Mouse (Mus musculus) right cerebral cortex, postnatal 14 days (tissue): ENCODE measurements around the gene Aox1.

Experiments used
- DNase-seq: peaks from one replicate; pipeline ENCODE4 v3.0.0; 2022

Gene Aox1

DNA sequence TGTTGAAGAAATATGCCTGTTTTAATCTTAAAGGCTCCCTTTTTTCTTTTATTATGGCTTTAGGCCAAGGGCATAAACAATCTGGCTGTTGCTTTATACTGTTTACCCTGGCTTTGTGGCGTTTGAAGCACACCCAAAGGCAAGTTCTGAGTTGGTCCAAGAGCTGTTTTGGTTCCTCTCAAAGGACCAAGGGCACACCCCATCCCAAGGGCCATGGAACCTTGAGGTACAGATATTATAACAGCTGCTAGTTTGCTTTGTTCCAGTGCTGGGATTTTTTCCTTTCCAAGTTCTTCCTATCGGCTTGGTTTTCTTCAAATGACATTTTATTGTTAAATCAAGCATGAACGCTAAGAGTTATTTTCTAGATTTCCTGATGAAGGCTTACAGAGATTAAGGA, 35.9 kb downstream of the Aox1 start:
- no peak for DNase-seq

DNA sequence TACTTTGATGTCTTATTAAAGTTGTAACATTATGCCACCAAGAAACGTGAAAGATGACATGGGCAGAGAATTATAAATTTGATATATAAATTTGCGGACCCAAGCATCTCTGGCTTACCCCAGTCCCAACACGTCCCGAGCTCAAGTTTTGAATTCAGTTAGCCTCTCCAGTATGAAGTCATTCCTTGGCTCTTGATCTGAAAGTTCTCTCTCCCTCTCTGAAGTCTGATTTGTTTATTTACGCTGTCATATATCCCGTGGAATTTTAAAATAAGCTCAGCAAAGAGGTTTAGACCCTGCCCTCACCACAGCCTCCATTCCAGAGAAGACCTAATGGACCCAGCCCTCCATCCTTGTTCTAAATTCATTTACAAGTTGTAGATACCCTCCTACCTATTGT, 39.5 kb downstream of the Aox1 start:
- DNase-seq = no peak

DNA sequence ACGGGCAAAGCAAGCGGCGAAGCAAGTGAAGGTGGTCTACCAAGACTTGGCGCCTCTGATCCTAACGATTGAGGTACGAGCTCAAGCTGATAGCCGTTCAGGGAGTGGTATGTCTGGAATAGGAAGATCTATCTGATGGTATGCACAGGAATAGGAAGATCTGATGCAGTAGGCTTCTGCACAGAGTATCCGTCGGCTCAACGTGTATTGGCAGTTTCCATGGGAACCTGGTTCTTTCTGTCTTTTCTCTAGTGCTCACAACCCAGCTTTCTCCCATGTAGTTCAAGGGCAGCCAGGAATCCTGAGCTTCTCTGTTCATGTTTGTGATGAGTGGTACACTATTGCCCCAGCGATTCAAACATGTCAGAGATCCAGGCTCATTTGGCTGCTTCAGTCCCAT, 40.4 kb downstream of the Aox1 start:
- no peak for DNase-seq

DNA sequence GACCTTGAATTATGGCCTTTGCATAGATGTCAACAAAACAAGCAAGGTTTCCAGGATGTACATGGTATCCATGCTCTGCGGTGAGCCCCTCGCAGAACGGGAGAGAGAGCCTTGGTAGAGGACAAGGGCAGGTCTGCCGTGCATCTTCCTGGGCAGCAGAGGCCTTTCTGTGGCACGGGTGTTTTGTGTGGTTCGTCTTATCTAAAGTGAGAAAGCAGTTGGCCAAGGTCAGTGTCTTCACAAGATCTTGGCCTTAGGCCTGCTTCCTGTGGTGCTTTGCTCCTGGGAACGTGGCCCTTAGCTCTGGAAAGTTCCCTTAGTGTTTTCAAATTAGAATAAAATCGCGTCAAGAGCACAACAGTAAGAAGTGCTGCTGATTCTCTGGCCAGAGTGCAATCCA, 41.3 kb downstream of the Aox1 start:
- DNase-seq = no peak

DNA sequence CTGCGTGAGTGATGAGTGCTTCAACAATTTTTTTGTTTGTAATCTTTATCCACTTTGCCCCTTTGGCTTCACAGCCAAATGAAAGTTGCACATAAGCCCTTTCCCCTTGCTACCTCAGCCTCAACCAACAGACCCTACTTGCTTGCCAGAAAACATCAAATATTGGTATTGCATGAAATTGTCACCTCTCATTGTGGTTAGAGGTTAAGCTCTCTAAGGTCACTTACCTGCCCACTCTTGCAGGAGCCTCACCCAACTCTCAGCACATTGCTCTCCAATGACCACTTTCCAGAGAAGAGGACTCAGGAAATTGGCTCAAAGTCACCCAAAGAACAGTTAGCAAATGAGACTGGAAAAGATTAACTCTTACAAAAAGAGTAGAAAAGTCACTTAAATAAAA, 41.8 kb downstream of the Aox1 start:
- DNase-seq = no peak

DNA sequence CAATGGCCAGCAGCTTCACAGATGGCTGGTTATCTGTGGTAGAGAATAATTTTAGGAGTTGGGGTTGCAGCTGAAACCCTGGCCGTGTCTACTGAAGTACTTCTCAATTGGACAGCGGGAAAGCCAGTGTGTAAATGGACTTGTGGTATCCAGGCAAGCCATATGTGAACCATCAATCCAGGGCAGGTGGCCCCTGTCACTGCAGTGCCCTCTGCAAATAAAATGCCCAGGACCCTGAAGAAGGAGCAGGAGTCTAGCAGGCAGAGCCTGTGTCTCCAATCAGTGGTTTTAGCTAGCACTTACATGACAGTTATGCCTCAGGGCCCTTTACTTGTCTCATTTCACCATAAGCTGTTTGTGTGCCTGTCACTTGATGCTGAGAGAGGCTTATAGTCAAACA, 42.7 kb downstream of the Aox1 start:
- no peak for DNase-seq

DNA sequence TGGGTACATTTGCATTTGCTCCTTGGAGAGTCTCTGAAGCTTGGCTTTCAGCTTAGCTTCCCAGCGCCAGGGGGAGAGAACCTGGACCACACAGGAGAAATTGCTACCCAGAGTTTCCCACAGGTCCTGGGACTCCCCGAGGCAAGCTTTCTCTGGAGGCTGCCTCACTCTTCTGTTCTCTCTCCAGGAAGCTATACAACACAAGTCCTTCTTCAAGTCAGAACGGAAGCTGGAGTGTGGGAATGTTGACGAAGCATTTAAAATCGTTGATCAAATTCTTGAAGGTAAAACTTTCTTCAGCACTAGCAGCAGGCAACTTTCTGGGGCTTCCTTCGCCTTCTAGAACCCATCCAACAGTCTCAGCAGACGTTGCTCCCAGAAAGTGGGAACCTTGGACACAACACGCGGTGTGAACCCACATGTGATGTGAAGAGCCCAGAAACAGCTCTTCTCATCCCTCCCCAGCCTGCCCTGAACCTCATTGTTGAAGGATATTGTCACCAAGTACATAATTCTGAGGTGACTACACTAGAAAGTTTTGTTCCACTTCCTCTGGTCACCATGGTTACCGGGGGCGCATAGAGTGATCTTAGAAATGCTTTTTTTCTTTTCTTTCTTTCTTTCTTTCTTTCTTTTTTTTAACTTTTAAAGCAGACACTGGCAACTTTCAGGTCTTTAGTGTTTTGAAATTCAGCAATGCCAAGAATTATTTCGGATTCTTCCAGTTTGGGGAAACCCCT, 43.4 kb downstream of the Aox1 start:
- no peak for DNase-seq

DNA sequence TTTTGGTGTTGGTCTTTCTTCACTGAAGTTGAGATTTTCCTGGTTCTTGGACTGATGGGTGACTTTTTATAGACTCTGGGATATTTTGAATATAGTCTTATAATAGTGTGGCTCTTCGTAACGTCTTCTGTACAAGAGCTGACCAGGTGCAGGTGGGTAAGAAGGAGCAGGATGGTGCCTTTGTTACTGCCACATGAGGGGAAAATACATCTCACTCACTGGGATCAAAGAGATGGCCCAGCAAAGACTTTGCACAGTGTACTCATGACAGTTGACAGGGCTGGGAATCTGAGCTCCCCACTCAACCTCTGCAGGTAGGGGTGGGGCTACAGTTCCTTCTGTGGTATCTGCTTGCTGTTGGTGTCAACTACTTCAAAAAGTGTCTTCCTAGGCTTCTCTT, 44.5 kb downstream of the Aox1 start:
- DNase-seq = no peak

DNA sequence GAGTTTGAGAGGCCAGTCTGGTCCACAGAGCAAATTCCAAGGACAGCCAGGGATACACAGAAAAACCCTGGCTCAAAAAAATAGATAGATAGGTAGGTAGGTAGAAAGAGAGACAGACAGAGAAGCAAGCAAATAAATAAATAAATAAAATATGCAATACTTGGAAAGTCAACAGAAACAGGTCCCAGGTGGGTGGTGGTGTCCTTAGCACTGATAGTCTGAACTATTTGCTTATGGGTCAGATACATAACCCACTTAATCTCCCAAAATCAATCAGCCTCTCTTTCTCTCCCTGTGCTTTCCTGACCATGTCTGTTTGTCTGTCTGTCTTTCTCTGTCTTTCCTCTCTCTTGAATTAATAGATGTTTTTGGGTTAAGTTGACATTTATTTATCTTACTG, 48.2 kb downstream of the Aox1 start:
- DNase-seq = no peak

DNA sequence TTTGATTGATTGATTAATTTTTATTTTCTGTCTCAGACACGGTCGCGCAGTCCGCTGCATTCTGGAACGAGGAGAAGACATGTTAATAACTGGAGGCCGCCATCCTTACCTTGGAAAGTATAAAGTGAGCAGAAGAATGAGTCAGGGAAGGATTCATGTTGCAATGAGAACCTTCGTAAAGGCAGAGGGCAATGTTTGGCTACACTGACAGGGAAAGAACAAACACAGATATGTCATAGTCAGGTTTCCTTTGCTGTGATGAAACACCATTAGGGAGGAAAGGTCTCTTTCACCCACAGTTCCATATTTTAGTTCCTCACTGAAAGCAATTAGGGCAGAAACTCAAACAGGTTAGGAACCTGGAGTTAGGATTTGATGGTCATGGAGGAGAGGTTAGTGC, 48.7 kb downstream of the Aox1 start:
- DNase-seq = no peak

DNA sequence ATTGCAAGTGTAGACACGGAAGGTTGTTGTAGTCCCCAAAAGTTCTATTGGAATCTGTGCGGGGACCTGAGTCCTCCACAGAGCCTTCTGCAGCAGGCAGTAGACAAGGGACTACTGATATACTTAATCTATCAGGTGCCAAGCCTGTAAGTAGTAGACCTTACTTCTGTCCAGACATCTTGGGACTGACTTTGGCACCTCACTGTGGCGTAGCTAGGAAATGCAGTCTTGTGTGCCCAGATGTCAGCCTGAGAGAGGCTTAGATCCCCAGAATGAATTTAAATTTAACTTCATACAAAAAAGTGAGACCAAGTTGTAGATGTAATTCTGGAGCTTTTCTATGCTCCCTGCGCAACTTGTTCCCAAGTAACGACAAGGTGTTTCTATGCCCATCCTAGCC, 50.0 kb downstream of the Aox1 start:
- no peak for DNase-seq

DNA sequence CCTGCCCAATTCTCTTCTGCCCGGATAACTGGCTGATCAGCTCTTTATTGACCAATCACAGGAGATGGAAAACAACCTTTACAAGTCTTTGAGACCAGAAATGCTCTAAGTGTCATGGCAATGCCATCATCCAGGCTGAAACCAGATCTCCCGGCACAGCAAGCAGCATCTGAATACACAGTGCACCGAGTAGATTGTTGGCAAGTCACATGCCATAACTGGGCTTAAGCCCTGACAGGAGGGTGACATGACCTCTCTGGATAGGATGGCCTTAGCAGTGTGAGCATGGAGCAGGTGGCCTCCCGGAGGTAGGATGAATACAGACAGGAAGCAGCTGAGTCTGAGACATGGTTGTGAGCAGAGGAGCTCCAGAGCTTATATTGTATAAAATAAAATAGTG, 50.7 kb downstream of the Aox1 start:
- no peak for DNase-seq

DNA sequence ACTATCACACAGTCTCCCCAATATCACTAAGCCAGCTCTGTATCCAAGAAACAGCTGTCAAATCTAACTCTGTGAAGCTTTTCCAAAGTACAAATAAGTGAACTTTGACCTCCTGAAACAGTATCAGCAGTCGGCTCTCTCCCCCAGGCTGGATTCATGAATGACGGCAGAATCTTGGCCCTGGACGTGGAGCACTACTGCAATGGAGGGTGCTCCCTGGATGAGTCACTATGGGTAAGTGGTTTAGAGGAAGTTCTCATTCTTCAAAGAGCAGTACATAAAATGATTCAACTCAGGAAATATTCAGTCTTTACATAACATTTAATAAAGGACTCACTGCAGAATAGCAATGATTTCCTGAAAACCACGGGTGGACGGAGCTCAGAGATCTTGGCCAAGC, 51.6 kb downstream of the Aox1 start:
- DNase-seq = no peak

DNA sequence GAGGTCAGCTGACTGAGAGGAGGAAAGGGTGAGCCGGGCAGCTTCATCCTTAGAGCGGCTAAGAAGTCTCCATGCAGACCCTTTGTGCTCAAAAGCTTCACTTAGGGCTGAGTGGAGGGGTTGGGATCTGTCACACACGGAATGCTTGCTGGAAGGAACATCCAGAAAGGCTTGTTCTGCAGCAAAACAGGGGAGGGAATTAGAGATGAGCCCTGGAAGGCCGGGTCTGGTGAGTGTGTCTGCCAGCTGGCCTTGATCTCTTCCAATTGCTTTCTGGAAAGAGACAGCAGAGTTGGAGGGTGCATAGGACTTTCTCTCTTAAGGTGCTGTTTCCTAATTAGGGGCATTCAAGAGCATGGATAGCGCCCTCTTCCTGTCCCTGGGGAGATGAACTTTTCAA, 59.6 kb downstream of the Aox1 start:
- DNase-seq = no peak

DNA sequence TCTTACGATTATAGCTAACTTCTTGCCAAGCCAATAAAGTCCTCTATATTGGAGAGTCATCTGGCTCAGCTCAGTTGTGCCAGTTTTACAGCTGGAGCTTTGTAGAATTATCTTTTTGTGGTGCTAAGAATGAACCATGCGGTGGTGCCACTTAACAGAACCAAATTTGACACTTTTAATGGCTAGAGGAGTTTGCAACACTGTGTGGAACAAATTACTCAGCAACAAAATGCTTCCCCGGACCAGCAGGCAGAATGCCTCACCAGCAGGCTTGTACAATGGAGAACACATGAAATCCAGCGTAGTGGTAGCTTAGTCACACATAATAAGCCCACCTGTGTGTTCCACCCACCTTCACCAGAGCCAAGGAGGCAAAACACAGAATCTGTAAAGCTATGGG, 60.5 kb downstream of the Aox1 start:
- no peak for DNase-seq

DNA sequence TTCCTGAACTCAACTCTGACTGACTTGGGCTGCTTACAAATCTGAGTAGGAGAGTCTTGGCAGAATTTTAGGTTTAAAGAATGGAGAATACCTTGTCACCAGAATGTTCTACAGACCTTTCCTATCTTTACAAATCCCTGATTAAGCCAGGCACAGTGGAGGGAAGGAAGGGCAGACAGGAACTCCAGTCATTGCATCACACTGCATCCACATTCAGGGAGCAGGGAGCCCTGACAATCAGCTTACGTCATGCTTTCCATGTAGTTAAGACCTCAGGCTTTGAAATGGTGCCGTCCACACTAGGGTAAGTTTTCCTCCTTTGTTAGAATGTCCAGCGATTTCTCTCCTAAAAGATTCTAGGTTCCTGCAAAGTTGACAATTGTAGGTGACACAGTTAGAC, 61.5 kb downstream of the Aox1 start:
- no peak for DNase-seq

DNA sequence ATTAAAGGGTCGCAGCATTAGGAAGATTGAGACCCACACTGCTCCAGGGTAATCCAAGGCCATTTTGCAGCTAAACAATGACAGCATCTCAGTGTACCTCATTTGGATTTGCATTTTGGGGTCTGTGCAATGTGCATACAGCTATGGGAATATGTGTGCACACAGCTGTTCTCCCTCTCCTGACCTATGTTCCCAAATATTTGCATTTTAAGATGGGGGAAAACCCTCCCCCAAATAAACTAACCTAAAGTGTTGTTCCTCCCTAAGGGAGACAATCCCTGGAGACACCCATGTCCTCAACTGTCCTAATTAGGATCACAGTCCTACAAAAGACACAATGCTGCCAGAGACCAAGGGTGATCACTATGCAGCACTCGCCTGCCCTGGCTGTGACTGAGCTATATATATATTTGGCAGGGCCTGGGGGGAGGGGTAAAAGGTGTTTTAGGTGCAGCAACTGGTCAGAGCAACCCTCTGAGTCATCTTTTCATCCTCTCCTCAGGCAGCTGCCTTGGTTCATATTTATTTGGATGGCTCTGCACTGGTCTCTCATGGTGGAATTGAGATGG, 62.3 kb downstream of the Aox1 start:
- no peak for DNase-seq

DNA sequence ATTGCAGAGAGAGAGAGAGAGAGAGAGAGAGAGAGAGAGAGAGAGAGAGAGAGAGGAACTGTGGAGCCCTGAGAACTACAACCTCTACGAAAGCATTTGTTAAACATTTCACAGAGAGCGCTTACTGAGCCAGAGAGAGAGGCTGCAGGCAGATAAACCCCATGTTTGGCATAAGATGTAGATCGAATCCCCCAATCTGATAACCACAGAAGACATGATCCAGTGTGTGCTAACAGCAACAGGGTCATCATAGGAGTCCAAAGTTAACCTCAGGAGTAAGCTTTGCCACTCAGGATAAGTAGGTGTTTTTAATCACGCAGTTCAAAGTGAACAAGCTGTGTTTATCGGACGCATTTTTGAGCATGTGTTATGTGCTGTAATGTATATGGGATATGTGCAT, 67.6 kb downstream of the Aox1 start:
- DNase-seq = no peak

DNA sequence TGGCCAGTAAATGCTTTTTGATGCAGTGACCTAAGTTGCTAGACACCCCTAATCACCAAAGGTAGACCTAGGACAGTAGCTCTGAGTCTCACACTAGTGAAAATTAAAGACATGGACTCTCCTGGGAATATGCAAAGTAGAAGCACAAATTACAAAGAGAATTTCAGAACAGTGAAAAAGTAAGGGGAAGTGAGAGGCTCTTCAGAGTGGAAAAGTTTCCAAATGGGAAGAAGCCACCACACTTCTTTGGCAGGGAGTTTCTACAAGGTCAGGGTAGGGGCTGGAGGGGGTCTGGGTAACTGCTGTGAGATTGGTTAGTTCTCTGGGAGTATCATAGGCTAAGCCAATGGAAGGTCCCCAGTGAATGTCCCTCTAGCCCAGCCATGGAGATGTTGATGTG, 69.4 kb downstream of the Aox1 start:
- DNase-seq = no peak

DNA sequence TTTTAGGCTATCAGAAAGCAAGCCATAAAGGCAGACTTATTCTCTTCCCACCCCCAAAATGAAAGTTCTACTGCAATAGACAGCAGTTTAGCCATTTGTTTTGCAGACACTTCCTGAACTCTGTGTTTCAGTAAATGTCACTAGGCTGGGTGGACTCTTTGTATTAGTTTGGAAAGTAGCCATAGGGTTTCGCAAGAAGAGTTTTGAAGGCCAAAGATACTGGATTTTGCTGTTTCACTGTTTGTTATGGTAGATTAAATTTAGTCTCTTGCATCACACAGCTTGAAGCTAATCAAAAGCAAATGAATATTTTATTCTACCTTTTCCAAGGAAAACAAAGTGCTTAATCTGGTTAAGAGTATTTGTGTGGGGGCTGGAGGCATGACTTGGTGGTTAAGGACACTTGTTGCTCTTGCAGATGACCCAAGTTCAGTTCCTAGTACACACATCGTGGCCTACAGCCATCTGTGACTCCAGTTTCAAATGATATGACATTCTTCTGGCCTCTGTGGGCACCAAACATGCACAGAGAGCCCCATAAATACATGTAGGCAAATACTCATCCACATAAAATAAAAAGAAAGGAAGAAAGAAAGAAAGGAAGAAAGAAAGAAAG, 71.9 kb downstream of the Aox1 start:
- no peak for DNase-seq

DNA sequence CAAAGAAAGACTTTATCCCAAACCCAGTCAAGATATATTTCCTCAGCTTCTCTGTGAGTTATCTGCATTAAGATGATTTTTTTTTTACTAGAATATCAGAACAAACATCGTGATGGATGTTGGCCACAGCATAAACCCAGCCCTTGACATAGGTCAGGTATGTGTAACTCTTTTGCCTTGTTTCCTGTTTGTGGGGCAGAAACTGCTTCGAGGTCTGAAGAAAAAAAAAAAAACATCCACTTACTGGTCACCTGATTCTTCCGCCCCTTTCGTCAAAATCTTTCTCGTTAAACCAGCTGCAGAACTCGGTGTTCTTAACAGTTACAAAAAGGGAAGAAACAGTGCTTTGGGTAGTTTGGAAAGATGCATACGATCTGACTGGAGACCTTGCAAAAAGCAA, 72.8 kb downstream of the Aox1 start:
- DNase-seq = no peak

DNA sequence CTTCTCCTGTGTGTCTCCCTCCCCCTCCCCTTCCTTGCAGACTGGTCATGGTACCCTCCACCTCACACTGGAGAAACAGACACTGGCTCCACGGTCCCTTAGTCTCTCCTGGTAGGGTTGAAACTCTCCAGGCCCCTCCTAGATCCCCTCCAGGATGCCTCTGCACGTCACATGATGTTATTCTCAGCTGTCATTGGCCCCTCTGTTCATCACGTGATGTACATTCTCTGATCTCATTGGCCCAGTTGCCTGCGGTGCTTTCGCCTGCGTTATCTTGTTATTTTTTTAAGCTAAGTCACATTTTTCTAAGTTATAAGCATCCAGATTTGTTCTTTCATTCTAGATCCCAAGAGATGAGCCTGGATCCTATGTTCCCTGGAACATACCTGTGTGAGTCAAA, 76.0 kb downstream of the Aox1 start:
- no peak for DNase-seq

DNA sequence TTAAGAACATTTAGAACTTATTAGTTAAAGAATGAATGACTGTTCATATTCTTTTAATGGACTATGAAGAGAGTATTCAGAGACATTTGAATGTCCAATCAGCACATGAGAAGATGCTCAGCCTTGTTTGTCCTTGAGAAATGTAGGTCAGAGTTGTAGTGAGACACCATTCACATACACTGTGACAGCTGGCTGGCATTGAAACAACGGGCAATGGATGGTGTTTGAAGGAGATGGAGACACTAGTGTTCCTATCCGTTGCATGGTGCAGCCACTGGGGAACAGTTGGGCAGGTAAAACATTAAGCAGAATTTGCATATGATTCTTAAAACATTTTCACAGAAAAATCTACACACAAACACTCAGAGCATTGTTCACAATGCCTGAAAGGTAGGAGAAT, 77.3 kb downstream of the Aox1 start:
- no peak for DNase-seq

DNA sequence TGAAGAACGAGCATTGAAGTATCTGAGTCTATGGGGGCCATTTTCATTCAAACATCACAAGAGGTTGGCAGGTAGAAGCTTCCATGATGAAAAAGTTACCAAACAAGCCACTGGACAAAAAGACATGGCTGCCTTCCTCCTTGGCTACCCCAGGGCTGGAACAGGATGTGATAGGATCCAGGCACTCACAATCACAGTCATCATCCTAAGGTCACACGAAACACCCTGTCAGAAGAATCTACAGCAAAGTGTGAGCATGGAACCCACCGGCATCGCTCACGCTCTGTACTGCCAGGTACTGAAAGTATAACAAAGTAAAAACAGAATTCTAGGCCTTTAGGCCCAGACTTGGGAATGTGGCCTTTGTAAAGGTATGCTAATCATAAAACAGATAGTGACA, 80.5 kb downstream of the Aox1 start:
- no peak for DNase-seq

DNA sequence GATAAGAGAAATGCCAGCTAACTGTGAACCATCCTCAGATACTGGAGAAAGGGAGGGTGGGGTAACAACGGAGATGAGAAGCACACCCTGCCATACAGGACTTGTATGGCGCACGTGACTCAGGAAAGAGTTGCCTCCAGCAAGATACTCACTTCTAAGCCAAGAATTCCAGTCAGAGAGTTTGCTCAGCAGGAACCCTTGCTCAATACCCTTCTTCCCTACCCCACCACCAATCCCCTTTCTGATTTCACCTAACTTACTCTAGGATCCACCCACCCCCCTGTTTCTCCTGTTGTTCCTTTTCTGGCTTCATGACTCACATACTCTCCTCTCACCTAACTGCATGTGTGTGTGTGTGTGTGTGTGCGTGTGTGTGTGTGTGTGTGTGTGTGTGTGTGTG, 81.6 kb downstream of the Aox1 start:
- DNase-seq = no peak
